Mouse (Mus musculus): ENCODE results near the gene Acsl1. TPM values are rescaled to one million over a fixed set of nuclear protein-coding genes. Genes with fewer than 3 reads are reported as not detected.
A peak's percentile ranks its signal among the peaks of the same experiment; 100 is the strongest.

Gene Acsl1
- 31.2 TPM in 2 replicates for polyA plus RNA-seq (2012; rRNA removed)

- TF ChIP-seq POLR2A (IDR thresholded peaks at IDR 0.05; ENCODE audit: control insufficient read depth, extremely low read depth, insufficient read depth, low read length, poor library complexity) (no peak), CTCF (IDR thresholded peaks at IDR 0.05; ENCODE audit: borderline replicate concordance, control insufficient read depth, extremely low read depth, insufficient read depth, low read length, poor library complexity) (peak; percentile 8; the same call in 1 of the 2 replicates)
- WGBS: under 1% methylated on average over 101 of the region's 106 CpGs
Measured at GRCm38 (mm10) chr8:46470792-46471781, at the start of gene Acsl1. Gene Acsl1, plus strand, starts transcription at chr8:46471037.

GRCm38 (mm10) chr8:46421515-46421914, 49.3 kb upstream of the Acsl1 start:
- H3K4me1 ChIP-seq (replicated peaks; ENCODE audit: control insufficient read depth, insufficient read depth, low read length): no peaks in the 10 kb centered on the region
- H3K4me3 ChIP-seq (ENCODE audit: control insufficient read depth, insufficient read depth, low read length): no peak overlapping the region
- WGBS: 53% methylated on average over 6 of the region's 6 CpGs
- H3K27ac ChIP-seq (ENCODE audit: control insufficient read depth, insufficient read depth, low read length): no peak overlapping the region
- DNase-seq: no peak
- no peaks in the 10 kb centered on the region for H3K36me3 ChIP-seq (ENCODE audit: control insufficient read depth, insufficient read depth, low read length)
- TF ChIP-seq POLR2A (IDR thresholded peaks at IDR 0.05; ENCODE audit: control insufficient read depth, extremely low read depth, insufficient read depth, low read length, poor library complexity) (no peak), CTCF (IDR thresholded peaks at IDR 0.05; ENCODE audit: borderline replicate concordance, control insufficient read depth, extremely low read depth, insufficient read depth, low read length, poor library complexity) (no peak)
- H3K27me3 ChIP-seq (ENCODE audit: control insufficient read depth, insufficient read depth, low read length): no peaks in the 10 kb centered on the region

More at GRCm38 (mm10) chr8:46470792-46471781, at the start of gene Acsl1:
- Histone ChIP-seq H3K36me3 (ENCODE audit: control insufficient read depth, insufficient read depth, low read length) (no peaks in the 10 kb centered on the region), H3K27ac (ENCODE audit: control insufficient read depth, insufficient read depth, low read length) (no peak within 1 kb of the TSS), H3K27me3 (ENCODE audit: control insufficient read depth, insufficient read depth, low read length) (no peaks in the 10 kb centered on the region), H3K4me1 (replicated peaks; ENCODE audit: control insufficient read depth, insufficient read depth, low read length) (peaks cover 5% of the 10 kb centered on the region), H3K4me3 (ENCODE audit: control insufficient read depth, insufficient read depth, low read length) (peak within 1 kb of the TSS; percentile 74)
- DNase-seq: peak; percentile 97

DNA sequence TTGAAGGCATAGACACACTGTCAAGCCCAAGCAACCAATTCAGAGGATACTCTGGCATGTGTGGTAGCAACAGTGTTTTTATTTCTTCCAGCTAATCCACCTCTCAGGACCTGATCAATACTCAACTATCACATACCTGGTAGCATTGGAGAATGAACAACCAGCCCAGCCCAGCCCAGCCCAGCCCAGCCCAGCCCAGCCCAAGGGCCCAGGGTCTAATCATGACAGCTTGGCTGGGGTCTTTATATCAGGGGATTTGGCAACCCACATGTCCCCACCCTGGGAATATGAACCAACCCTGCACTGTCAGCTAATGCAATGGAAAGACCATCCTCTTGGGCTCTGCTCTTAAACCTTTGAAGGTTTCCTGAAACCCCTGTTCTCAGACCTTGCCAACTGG, 42.9 kb upstream of the Acsl1 start:
- no peak for TF ChIP-seq CTCF (IDR thresholded peaks at IDR 0.05; ENCODE audit: borderline replicate concordance, control insufficient read depth, extremely low read depth, insufficient read depth, low read length, poor library complexity)
- no peak for DNase-seq
- H3K27ac ChIP-seq (ENCODE audit: control insufficient read depth, insufficient read depth, low read length): no peak overlapping the region
- no peaks in the 10 kb centered on the region for H3K36me3 ChIP-seq (ENCODE audit: control insufficient read depth, insufficient read depth, low read length)
- no peaks in the 10 kb centered on the region for H3K4me1 ChIP-seq (replicated peaks; ENCODE audit: control insufficient read depth, insufficient read depth, low read length)
- H3K4me3 ChIP-seq (ENCODE audit: control insufficient read depth, insufficient read depth, low read length): no peak overlapping the region
- no peaks in the 10 kb centered on the region for H3K27me3 ChIP-seq (ENCODE audit: control insufficient read depth, insufficient read depth, low read length)

- Histone ChIP-seq H3K27ac (ENCODE audit: control insufficient read depth, insufficient read depth, low read length) (no peak overlapping the region), H3K27me3 (ENCODE audit: control insufficient read depth, insufficient read depth, low read length) (no peaks in the 10 kb centered on the region), H3K4me1 (replicated peaks; ENCODE audit: control insufficient read depth, insufficient read depth, low read length) (no peaks in the 10 kb centered on the region), H3K36me3 (ENCODE audit: control insufficient read depth, insufficient read depth, low read length) (no peaks in the 10 kb centered on the region), H3K4me3 (ENCODE audit: control insufficient read depth, insufficient read depth, low read length) (no peak overlapping the region)
- no peak for DNase-seq
- 79% methylated on average over 7 of the region's 7 CpGs for WGBS
- TF ChIP-seq POLR2A (IDR thresholded peaks at IDR 0.05; ENCODE audit: control insufficient read depth, extremely low read depth, insufficient read depth, low read length, poor library complexity): no peak
- TF ChIP-seq CTCF (IDR thresholded peaks at IDR 0.05; ENCODE audit: borderline replicate concordance, control insufficient read depth, extremely low read depth, insufficient read depth, low read length, poor library complexity): no peak
Measured at GRCm38 (mm10) chr8:46429871-46430270, 41.0 kb upstream of the Acsl1 start.

DNA sequence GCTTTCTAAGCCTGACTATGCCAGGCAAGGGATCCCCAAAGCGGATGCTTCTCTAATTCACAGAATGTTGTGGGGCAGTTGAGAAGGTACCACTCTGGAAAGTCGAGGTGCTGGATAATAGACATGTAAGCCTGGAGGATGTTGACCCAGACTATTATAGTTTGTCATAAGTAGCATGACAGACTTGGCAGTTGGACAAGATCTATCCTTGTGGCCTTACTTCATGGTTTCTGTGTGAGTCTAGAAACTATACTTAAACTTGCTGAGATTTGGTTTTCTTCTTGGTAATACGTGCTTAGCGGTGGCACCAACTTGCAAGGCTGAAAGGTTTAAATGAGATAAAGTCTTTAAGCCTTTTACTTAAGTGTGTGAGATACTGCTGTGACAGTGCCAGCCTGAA, 38.9 kb upstream of the Acsl1 start:
- no peak overlapping the region for H3K4me3 ChIP-seq (ENCODE audit: control insufficient read depth, insufficient read depth, low read length)
- no peaks in the 10 kb centered on the region for H3K27me3 ChIP-seq (ENCODE audit: control insufficient read depth, insufficient read depth, low read length)
- no peak for DNase-seq
- H3K4me1 ChIP-seq (replicated peaks; ENCODE audit: control insufficient read depth, insufficient read depth, low read length): no peaks in the 10 kb centered on the region
- TF ChIP-seq CTCF (IDR thresholded peaks at IDR 0.05; ENCODE audit: borderline replicate concordance, control insufficient read depth, extremely low read depth, insufficient read depth, low read length, poor library complexity) (no peak), POLR2A (IDR thresholded peaks at IDR 0.05; ENCODE audit: control insufficient read depth, extremely low read depth, insufficient read depth, low read length, poor library complexity) (no peak)
- H3K36me3 ChIP-seq (ENCODE audit: control insufficient read depth, insufficient read depth, low read length): no peaks in the 10 kb centered on the region
- H3K27ac ChIP-seq (ENCODE audit: control insufficient read depth, insufficient read depth, low read length): no peak overlapping the region
- WGBS: 91% methylated on average over 4 of the region's 4 CpGs

- DNase-seq: no peak
- H3K27ac ChIP-seq (ENCODE audit: control insufficient read depth, insufficient read depth, low read length): no peak overlapping the region
- no peak overlapping the region for H3K4me3 ChIP-seq (ENCODE audit: control insufficient read depth, insufficient read depth, low read length)
- no peaks in the 10 kb centered on the region for H3K4me1 ChIP-seq (replicated peaks; ENCODE audit: control insufficient read depth, insufficient read depth, low read length)
- no peaks in the 10 kb centered on the region for H3K27me3 ChIP-seq (ENCODE audit: control insufficient read depth, insufficient read depth, low read length)
- WGBS: 97% methylated on average over 3 of the region's 3 CpGs
- H3K36me3 ChIP-seq (ENCODE audit: control insufficient read depth, insufficient read depth, low read length): no peaks in the 10 kb centered on the region
- TF ChIP-seq CTCF (IDR thresholded peaks at IDR 0.05; ENCODE audit: borderline replicate concordance, control insufficient read depth, extremely low read depth, insufficient read depth, low read length, poor library complexity) (no peak), POLR2A (IDR thresholded peaks at IDR 0.05; ENCODE audit: control insufficient read depth, extremely low read depth, insufficient read depth, low read length, poor library complexity) (no peak)
Measured at GRCm38 (mm10) chr8:46432581-46432980, 38.3 kb upstream of the Acsl1 start.
